Mouse (Mus musculus) liver, embryonic 14.5 days (tissue): ENCODE data around the gene Gja4.

Experiments
- CTCF ChIP-seq: IDR thresholded peaks from 2 replicates; pipeline ENCODE4 v1.5.1; 2016; ENCODE audit warnings: antibody characterized with exemption, low read depth, control low read depth
- EP300 ChIP-seq: IDR thresholded peaks from 2 replicates; pipeline ENCODE4 v1.6.1; 2016; ENCODE audit warnings: antibody characterized with exemption, low read depth

GRCm38 (mm10) chr4:127264183-127264554 lies 49.7 kb downstream of the Gja4 start:
- no peak for TF ChIP-seq CTCF
- TF ChIP-seq EP300: no peak
